Mouse (Mus musculus) forebrain, embryonic 11.5 days (tissue): ENCODE results near the gene Tmem229a. TPM values are rescaled to one million over a fixed set of nuclear protein-coding genes. Genes with fewer than 3 reads are reported as not detected.

ENCODE experiments used
- ATAC-seq: fragments of 200-750 bp; cut with Nextera tagmentation; replicated peaks from 2 replicates; pipeline ENCODE4 v1.8.0; 2017; ENCODE audit warnings: moderate TSS enrichment; ENCODE audit not compliant: low FRiP score
- DNase-seq: peaks from one replicate; pipeline ENCODE4 v3.0.0-alpha.2; 2017; ENCODE audit warnings: low spot score
- H3K27ac ChIP-seq: fragments of 300-500 bp; sonication (generic); 2 replicates; pipeline ENCODE4 v1.5.1; 2014; ENCODE audit warnings: low read depth, low read length
- H3K27me3 ChIP-seq: fragments of 300-500 bp; sonication (generic); 2 replicates; pipeline ENCODE4 v1.6.1; 2014; ENCODE audit warnings: mild to moderate bottlenecking, low read length, mixed read lengths; ENCODE audit not compliant: control insufficient read depth, insufficient read depth
- H3K36me3 ChIP-seq: fragments of 300-500 bp; sonication (generic); 2 replicates; pipeline ENCODE4 v1.6.1; 2014; ENCODE audit warnings: mild to moderate bottlenecking, low read length, moderate library complexity, mixed read lengths; ENCODE audit not compliant: control insufficient read depth, insufficient read depth
- H3K4me1 ChIP-seq: fragments of 300-500 bp; sonication (generic); replicated peaks from 2 replicates; pipeline ENCODE4 v1.6.1; 2014; ENCODE audit warnings: low read length, mixed read lengths; ENCODE audit not compliant: control insufficient read depth, insufficient read depth
- H3K4me2 ChIP-seq: fragments of 300-500 bp; sonication (generic); 2 replicates; pipeline ENCODE4 v1.6.1; 2014; ENCODE audit warnings: low read depth, mild to moderate bottlenecking, low read length, moderate library complexity, mixed read lengths; ENCODE audit not compliant: severe bottlenecking
- H3K4me3 ChIP-seq: fragments of 300-500 bp; sonication (generic); 2 replicates; pipeline ENCODE4 v1.5.1; 2014; ENCODE audit warnings: low read depth, low read length
- H3K9ac ChIP-seq: fragments of 300-500 bp; sonication (generic); 2 replicates; pipeline ENCODE4 v1.6.1; 2014; ENCODE audit warnings: low read length
- H3K9me3 ChIP-seq: fragments of 300-500 bp; sonication (generic); 2 replicates; pipeline ENCODE4 v1.6.1; 2016; ENCODE audit warnings: low read length, mixed read lengths; ENCODE audit not compliant: control insufficient read depth
- WGBS: fragments of 180-500 bp; shearing (Covaris S2); extraction: QIAGEN DNeasy Blood & Tissue Kit; methylation state at CpG from one replicate; pipeline ENCODE4 v1.1.7; 2014; 5-methylcytosine and 5-hydroxymethylcytosine counted together
- polyA plus RNA-seq: library from polyadenylated mRNA; unstranded; fragments of >200 nt; fragmentation: Nextera tagmentation; extraction: Ambion mirVana; gene quantifications from 2 replicates; pipeline ENCODE4 v1.2.1, GENCODE M21; 2014

Tmem229a gene
- polyA plus RNA-seq, 1 experiment from 2014 or later, result 2.0 TPM

DNA sequence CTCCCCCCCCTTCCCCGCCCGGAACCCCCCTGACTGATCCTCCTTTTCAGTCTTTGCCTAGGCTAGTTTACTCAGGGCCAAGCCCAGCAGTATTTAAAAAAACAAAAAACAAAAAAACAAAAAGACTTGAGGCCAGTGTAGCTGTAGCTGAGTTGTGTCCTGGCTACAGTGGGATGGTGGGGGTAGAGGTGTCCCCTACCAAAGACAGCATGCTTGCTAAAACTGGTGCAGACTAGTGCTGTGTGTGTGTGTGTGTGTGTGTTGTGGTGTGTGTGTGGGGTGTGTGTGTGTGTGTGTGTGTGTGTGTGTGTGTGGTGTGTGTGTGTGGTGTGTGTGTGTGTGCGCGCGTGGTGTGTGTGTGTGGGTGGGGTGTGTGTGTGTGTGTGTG lies 483 bp upstream of the Tmem229a start:
- Histone ChIP-seq H3K27me3 (no peaks in the 10 kb centered on the region; the same call in 1 of the 2 replicates), H3K4me1 (no peaks in the 10 kb centered on the region; the same call in 1 of the 2 replicates), H3K9me3 (no peaks in the 10 kb centered on the region), H3K9ac (peak overlapping the region; percentile 75), H3K27ac (no peak overlapping the region), H3K36me3 (no peaks in the 10 kb centered on the region), H3K4me3 (peak overlapping the region; percentile 59), H3K4me2 (peak overlapping the region; percentile 95)
- DNase-seq (peak; percentile 50), ATAC-seq (no peak)
- 35% methylated on average over 4 of the region's 5 CpGs for WGBS

- peak; percentile 85 for ATAC-seq
- DNase-seq, result peak; percentile 83
- Histone ChIP-seq H3K9me3 (no peaks in the 10 kb centered on the region), H3K4me2 (peak overlapping the region; percentile 95), H3K36me3 (no peaks in the 10 kb centered on the region), H3K4me1 (no peaks in the 10 kb centered on the region; the same call in 1 of the 2 replicates), H3K9ac (peak overlapping the region; percentile 75), H3K4me3 (peak overlapping the region; percentile 59), H3K27me3 (no peaks in the 10 kb centered on the region; the same call in 1 of the 2 replicates), H3K27ac (peak overlapping the region; percentile 55)
- 0% methylated on average over 86 of the region's 91 CpGs for WGBS
Measured at GRCm38 (mm10) chr6:24955131-24955945, 759 bp downstream of the Tmem229a start.

- no peaks in the 10 kb centered on the region; the same call in 1 of the 2 replicates for H3K27me3 ChIP-seq
- DNase-seq (no peak), ATAC-seq (no peak)
- H3K36me3 ChIP-seq, result no peaks in the 10 kb centered on the region
- H3K9me3 ChIP-seq, result no peaks in the 10 kb centered on the region
- H3K27ac ChIP-seq, result no peak overlapping the region
- 86% methylated on average over 5 of the region's 5 CpGs for whole genome bisulfite sequencing
- H3K4me3 ChIP-seq, result no peak overlapping the region
- H3K4me1 ChIP-seq, result no peaks in the 10 kb centered on the region; the same call in 1 of the 2 replicates
- no peak overlapping the region for H3K9ac ChIP-seq
- H3K4me2 ChIP-seq, result no peak overlapping the region
Measured at GRCm38 (mm10) chr6:24954126-24954525, 2.0 kb downstream of the Tmem229a start.

- Histone ChIP-seq H3K9ac (no peak overlapping the region), H3K4me1 (no peaks in the 10 kb centered on the region; the same call in 1 of the 2 replicates), H3K27ac (no peak overlapping the region), H3K4me3 (no peak overlapping the region), H3K36me3 (no peaks in the 10 kb centered on the region), H3K4me2 (no peak overlapping the region), H3K9me3 (no peaks in the 10 kb centered on the region), H3K27me3 (no peaks in the 10 kb centered on the region; the same call in 1 of the 2 replicates)
- DNase-seq, result no peak
- 88% methylated on average over 5 of the region's 5 CpGs for whole genome bisulfite sequencing
- no peak for ATAC-seq
Measured at GRCm38 (mm10) chr6:24952341-24952740, 3.8 kb downstream of the Tmem229a start.

- H3K9ac ChIP-seq, result no peak overlapping the region
- H3K36me3 ChIP-seq, result no peaks in the 10 kb centered on the region
- DNase-seq (no peak), ATAC-seq (no peak)
- no peaks in the 10 kb centered on the region; the same call in 1 of the 2 replicates for H3K27me3 ChIP-seq
- no peaks in the 10 kb centered on the region; the same call in 1 of the 2 replicates for H3K4me1 ChIP-seq
- 89% methylated on average over 2 of the region's 2 CpGs for WGBS
- H3K4me2 ChIP-seq, result no peak overlapping the region
- H3K4me3 ChIP-seq, result no peak overlapping the region
- no peaks in the 10 kb centered on the region for H3K9me3 ChIP-seq
- H3K27ac ChIP-seq, result no peak overlapping the region
Measured at GRCm38 (mm10) chr6:24950669-24951068, 5.4 kb downstream of the Tmem229a start.

DNA sequence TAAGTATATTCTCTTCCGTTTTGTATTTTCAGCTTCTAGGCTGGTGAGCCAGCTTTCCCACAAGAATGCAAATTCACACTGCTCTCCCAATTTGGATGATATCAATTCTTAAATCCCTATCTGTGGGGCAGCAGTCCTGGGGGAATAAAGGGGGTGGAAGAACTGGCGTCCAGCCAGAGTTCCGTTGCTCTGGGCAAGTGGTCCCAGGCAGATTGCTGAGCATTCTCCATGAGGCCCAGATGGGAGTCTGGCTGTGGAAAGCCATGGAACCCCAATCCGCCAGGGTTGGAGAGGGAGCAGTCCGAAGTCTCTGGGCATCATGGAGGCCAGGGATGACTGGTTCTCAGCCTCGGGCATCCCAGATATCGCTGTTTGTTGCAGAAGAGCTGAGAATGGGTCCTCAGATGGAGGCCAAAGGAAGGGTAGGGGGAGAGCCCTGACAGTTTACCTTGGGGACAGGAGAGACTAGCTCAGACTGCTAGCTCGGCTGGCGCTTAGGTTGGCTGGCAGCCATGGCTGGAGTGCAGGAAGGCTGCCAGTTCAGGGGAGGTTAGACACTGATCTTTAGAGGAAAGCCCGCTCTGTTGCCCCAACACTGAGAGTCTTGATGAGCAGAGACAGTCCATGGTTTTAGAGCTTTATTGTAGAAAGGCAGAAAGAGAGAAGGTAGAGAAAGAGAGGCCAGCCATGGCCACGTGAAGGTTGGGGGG lies 30.9 kb downstream of the Tmem229a start:
- WGBS, result 91% methylated on average over 11 of the region's 11 CpGs

DNA sequence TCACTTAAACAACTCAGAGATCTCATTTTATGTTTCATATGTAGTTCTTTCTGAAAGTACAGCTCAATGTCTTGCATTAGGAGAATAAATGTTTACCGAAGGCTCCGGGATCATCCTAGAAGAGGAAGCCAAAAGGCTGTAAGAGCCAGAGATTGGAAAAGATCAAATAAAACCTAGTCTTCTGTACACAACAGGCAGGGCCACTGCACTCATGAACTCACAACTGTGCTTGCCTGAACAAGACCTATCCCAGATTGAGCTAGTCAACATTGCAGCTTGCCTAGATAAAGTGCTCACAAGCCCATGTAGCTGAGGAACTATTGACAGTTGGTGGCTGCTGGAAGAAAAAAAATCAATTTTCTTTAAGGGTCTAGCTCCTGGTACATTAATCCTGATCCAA lies 42.5 kb downstream of the Tmem229a start:
- H3K27ac ChIP-seq, result no peak overlapping the region
- no peaks in the 10 kb centered on the region for H3K9me3 ChIP-seq
- no peaks in the 10 kb centered on the region for H3K4me1 ChIP-seq
- H3K9ac ChIP-seq, result no peak overlapping the region
- H3K27me3 ChIP-seq, result no peaks in the 10 kb centered on the region
- no peak overlapping the region for H3K4me3 ChIP-seq
- H3K4me2 ChIP-seq, result no peak overlapping the region
- DNase-seq, result no peak
- no peak for ATAC-seq
- WGBS, result 95% methylated on average over 2 of the region's 2 CpGs
- no peaks in the 10 kb centered on the region for H3K36me3 ChIP-seq

More for the DNA sequence above, 30.9 kb downstream of the Tmem229a start:
- Histone ChIP-seq H3K9me3 (no peaks in the 10 kb centered on the region), H3K4me2 (no peak overlapping the region), H3K4me3 (no peak overlapping the region), H3K9ac (no peak overlapping the region), H3K36me3 (no peaks in the 10 kb centered on the region), H3K4me1 (no peaks in the 10 kb centered on the region), H3K27me3 (no peaks in the 10 kb centered on the region), H3K27ac (no peak overlapping the region)
- ATAC-seq (no peak), DNase-seq (no peak)

DNA sequence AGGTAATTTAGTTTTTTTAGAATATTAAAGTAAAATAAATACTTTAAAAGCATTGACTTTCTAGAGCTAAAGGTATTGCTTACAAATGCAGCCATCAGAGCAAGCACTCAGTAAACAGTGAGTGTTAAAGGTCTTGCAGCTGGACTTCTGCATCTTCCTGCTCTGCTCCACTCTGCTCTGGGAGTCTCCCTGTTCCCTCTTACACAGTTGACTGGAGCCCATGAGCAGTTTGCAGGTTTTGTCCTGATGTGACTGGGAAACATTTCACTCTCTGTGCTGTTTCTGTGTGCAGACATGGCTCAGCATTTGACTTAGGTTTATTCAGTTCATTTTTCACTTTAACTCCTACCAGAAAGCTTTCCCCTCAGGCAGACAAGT lies 45.4 kb downstream of the Tmem229a start:
- Histone ChIP-seq H3K4me2 (no peak overlapping the region), H3K36me3 (no peaks in the 10 kb centered on the region), H3K27ac (no peak overlapping the region), H3K27me3 (no peaks in the 10 kb centered on the region), H3K4me1 (no peaks in the 10 kb centered on the region), H3K9me3 (no peaks in the 10 kb centered on the region), H3K4me3 (no peak overlapping the region), H3K9ac (no peak overlapping the region)
- ATAC-seq (no peak), DNase-seq (no peak)
